Mouse (Mus musculus) forebrain, embryonic 15.5 days (tissue): Measurements from ENCODE around the gene Trim75. TPM values are rescaled to one million over a fixed set of nuclear protein-coding genes. Genes with fewer than 3 reads are reported as not detected.

Experiments used
- ATAC-seq: fragments of 200-750 bp; cut with Nextera tagmentation; replicated peaks from 2 replicates; pipeline ENCODE4 v1.8.0; 2017; ENCODE audit warnings: mild to moderate bottlenecking, moderate TSS enrichment, moderate library complexity
- H3K27ac ChIP-seq: fragments of 300-500 bp; sonication (generic); replicated peaks from 2 replicates; pipeline ENCODE4 v1.5.1; 2015; ENCODE audit warnings: mild to moderate bottlenecking, inconsistent platforms
- H3K27me3 ChIP-seq: fragments of 300-500 bp; sonication (generic); 2 replicates; pipeline ENCODE4 v1.6.1; 2015; ENCODE audit warnings: inconsistent platforms
- H3K36me3 ChIP-seq: fragments of 300-500 bp; sonication (generic); 2 replicates; pipeline ENCODE4 v1.6.1; 2015; ENCODE audit warnings: mild to moderate bottlenecking, inconsistent platforms
- H3K4me1 ChIP-seq: fragments of 300-500 bp; sonication (generic); 2 replicates; pipeline ENCODE4 v1.6.1; 2015; ENCODE audit warnings: inconsistent platforms
- H3K4me2 ChIP-seq: fragments of 300-500 bp; sonication (generic); replicated peaks from 2 replicates; pipeline ENCODE4 v1.6.1; 2015; ENCODE audit warnings: mild to moderate bottlenecking, inconsistent platforms
- H3K4me3 ChIP-seq: fragments of 300-500 bp; sonication (generic); 2 replicates; pipeline ENCODE4 v1.5.1; 2015; ENCODE audit warnings: mild to moderate bottlenecking, inconsistent platforms
- H3K9ac ChIP-seq: fragments of 300-500 bp; sonication (generic); replicated peaks from 2 replicates; pipeline ENCODE4 v1.6.1; 2015; ENCODE audit warnings: mild to moderate bottlenecking, inconsistent platforms
- H3K9me3 ChIP-seq: fragments of 300-500 bp; sonication (generic); 2 replicates; pipeline ENCODE4 v1.6.1; 2016; ENCODE audit warnings: inconsistent platforms
- WGBS: fragments of 180-500 bp; shearing (Covaris S2); methylation state at CpG from one replicate; pipeline ENCODE4 v1.1.7; 2015; ENCODE audit warnings: mixed read lengths; 5-methylcytosine and 5-hydroxymethylcytosine counted together
- polyA plus RNA-seq: library from polyadenylated mRNA; unstranded; fragments of >200 nt; fragmentation: Nextera tagmentation; extraction: Ambion mirVana; gene quantifications from 2 replicates; pipeline ENCODE4 v1.2.1, GENCODE M21; 2015

Trim75 gene
- polyA plus RNA-seq, 1 experiment from 2014 or later: not detected

DNA sequence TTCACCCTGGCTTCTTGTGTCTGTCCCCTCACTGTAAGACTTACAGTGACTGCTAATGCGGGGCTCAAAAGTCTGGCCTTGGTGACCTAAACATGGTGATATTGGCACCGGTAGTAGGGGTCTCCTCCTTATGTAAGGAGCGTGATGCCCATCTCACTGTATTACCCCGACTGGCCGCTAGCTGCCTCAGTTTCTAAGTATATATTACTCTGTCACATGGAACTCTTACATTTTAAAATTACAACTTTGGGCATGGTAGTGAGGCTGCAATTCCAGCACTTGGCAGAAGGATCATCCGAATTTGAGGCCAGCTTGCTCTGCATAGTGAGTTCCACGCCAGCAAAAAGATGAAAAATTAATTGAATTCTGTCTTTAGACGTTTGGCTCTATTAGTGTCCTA, 46.6 kb downstream of the Trim75 start:
- ATAC-seq: peak; percentile 28
- H3K9me3 ChIP-seq: no peaks in the 10 kb centered on the region
- no peak overlapping the region for H3K4me3 ChIP-seq
- WGBS: 77% methylated on average over 8 of the region's 8 CpGs
- H3K4me2 ChIP-seq: no peak overlapping the region
- no peak overlapping the region for H3K27ac ChIP-seq
- H3K27me3 ChIP-seq: no peaks in the 10 kb centered on the region
- peaks cover 9% of the 10 kb centered on the region; the same call in 1 of the 2 replicates for H3K4me1 ChIP-seq
- H3K9ac ChIP-seq: no peak overlapping the region
- no peaks in the 10 kb centered on the region for H3K36me3 ChIP-seq

DNA sequence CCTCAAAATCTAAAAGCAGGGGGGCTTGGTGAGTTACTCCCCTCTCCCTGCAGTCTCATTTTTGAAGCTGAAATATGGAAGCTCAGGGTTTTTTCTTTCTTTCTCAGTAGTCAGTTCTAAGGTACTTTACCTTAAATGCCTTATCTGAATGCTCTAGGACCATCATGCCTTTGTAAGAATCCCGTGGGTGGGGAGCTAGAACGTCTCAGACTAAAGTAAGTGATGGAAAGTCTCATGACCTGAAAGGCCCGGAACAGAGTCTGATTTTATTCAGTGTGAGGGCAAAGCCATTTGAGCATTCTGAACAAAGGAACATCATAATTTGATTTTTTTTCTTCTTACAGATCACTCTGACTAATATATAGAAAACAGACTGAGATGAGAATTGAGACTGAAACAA, 52.6 kb downstream of the Trim75 start:
- WGBS: 83% methylated on average over 3 of the region's 3 CpGs
- no peaks in the 10 kb centered on the region for H3K9me3 ChIP-seq
- ATAC-seq: no peak

More for the DNA sequence above, 52.6 kb downstream of the Trim75 start:
- Histone ChIP-seq H3K4me1 (no peaks in the 10 kb centered on the region), H3K27ac (no peak overlapping the region), H3K9ac (no peak overlapping the region), H3K36me3 (no peaks in the 10 kb centered on the region), H3K4me2 (no peak overlapping the region), H3K27me3 (no peaks in the 10 kb centered on the region), H3K4me3 (no peak overlapping the region)

Other genes starting within 250 kb of the Trim75 start
- 41.7 and 42.3 TPM in 2 replicates for gene Klhl2, start 137.8 kb downstream of the Trim75 start, polyA plus RNA-seq
- gene Tmem192, start 40.6 kb downstream of the Trim75 start, polyA plus RNA-seq: 20.7 and 22.1 TPM in 2 replicates
- not detected in 2 replicates for gene Trim61, start 30.7 kb upstream of the Trim75 start, polyA plus RNA-seq
- gene Trim60, start 30.8 kb upstream of the Trim75 start, polyA plus RNA-seq: not detected in 2 replicates
- 0.49 and 1.3 TPM in 2 replicates for gene Apela, start 49.5 kb upstream of the Trim75 start, polyA plus RNA-seq
- not detected in 2 replicates for gene Gm10663, start 87.2 kb upstream of the Trim75 start, polyA plus RNA-seq
- not detected in 2 replicates for gene BC030870, start 141.7 kb upstream of the Trim75 start, polyA plus RNA-seq